Mouse (Mus musculus) intestine, postnatal 0 days (tissue): ENCODE data around the gene Tyr. TPM values are rescaled to one million over a fixed set of nuclear protein-coding genes. Genes with fewer than 3 reads are reported as not detected.
"Not testable (repeated sequence)": the region's sequence is repeated elsewhere in the genome, so short reads cannot be mapped to it uniquely, and the experiment has no call there.

Source experiments
- ATAC-seq: fragments of 200-750 bp; cut with Nextera tagmentation; 2 replicates; pipeline ENCODE4 v1.8.0; 2017; ENCODE audit warnings: mild to moderate bottlenecking, moderate TSS enrichment, moderate library complexity
- H3K27ac ChIP-seq: fragments of 300-500 bp; sonication (generic); 2 replicates; pipeline ENCODE4 v1.5.1; 2014; ENCODE audit warnings: mild to moderate bottlenecking, low read depth, low read length, moderate library complexity
- H3K27me3 ChIP-seq: fragments of 300-500 bp; sonication (generic); replicated peaks from 2 replicates; pipeline ENCODE4 v1.6.1; 2014; ENCODE audit warnings: low read length, mixed read lengths; ENCODE audit not compliant: control insufficient read depth, insufficient read depth
- H3K36me3 ChIP-seq: fragments of 300-500 bp; sonication (generic); 2 replicates; pipeline ENCODE4 v1.6.1; 2014; ENCODE audit warnings: mild to moderate bottlenecking, moderate library complexity; ENCODE audit not compliant: control insufficient read depth, insufficient read depth
- H3K4me1 ChIP-seq: fragments of 300-500 bp; sonication (generic); replicated peaks from 2 replicates; pipeline ENCODE4 v1.6.1; 2014; ENCODE audit warnings: antibody characterized with exemption, low read length, mixed read lengths; ENCODE audit not compliant: control insufficient read depth, insufficient read depth
- H3K4me2 ChIP-seq: fragments of 300-500 bp; sonication (generic); replicated peaks from 2 replicates; pipeline ENCODE4 v1.6.1; 2014; ENCODE audit warnings: low read depth, mild to moderate bottlenecking, moderate library complexity
- H3K4me3 ChIP-seq: fragments of 300-500 bp; sonication (generic); 2 replicates; pipeline ENCODE4 v1.5.1; 2014; ENCODE audit warnings: low read depth, low read length
- H3K9ac ChIP-seq: fragments of 300-500 bp; sonication (generic); 2 replicates; pipeline ENCODE4 v1.6.1; 2014; ENCODE audit warnings: mild to moderate bottlenecking, low read depth, low read length
- H3K9me3 ChIP-seq: fragments of 300-500 bp; sonication (generic); 2 replicates; pipeline ENCODE4 v1.6.1; 2016; ENCODE audit warnings: mixed run types; ENCODE audit not compliant: control insufficient read depth
- CTCF ChIP-seq: sonication (generic); IDR thresholded peaks from 2 replicates; pipeline ENCODE4 v1.5.1; 2016; ENCODE audit warnings: low read depth, mild to moderate bottlenecking, control low read depth, antibody characterized with exemption, moderate library complexity
- WGBS: fragments of 180-500 bp; shearing (Covaris S2); extraction: QIAGEN DNeasy Blood & Tissue Kit; methylation state at CpG from one replicate; pipeline ENCODE4 v1.1.7; 2014; 5-methylcytosine and 5-hydroxymethylcytosine counted together
- polyA plus RNA-seq: library from polyadenylated mRNA; unstranded; fragments of >200 nt; fragmentation: Nextera tagmentation; extraction: Ambion mirVana; gene quantifications from 2 replicates; pipeline ENCODE4 v1.2.1, GENCODE M21; 2015

The Tyr gene
- polyA plus RNA-seq = not detected in 2 replicates

GRCm38 (mm10) chr7:87493412-87493811, at the start of gene Tyr:
Gene Tyr (minus strand): TSS chr7:87493512.
- no peaks in the 10 kb centered on the region for H3K27me3 ChIP-seq
- H3K9ac ChIP-seq = no peak within 1 kb of the TSS
- H3K36me3 ChIP-seq = no peaks in the 10 kb centered on the region
- ATAC-seq = no peak
- H3K4me1 ChIP-seq = no peaks in the 10 kb centered on the region
- no peaks in the 10 kb centered on the region for H3K9me3 ChIP-seq
- H3K4me2 ChIP-seq = no peak within 1 kb of the TSS
- no peak within 1 kb of the TSS for H3K4me3 ChIP-seq
- no peak within 1 kb of the TSS for H3K27ac ChIP-seq
- TF ChIP-seq CTCF = no peak

DNA sequence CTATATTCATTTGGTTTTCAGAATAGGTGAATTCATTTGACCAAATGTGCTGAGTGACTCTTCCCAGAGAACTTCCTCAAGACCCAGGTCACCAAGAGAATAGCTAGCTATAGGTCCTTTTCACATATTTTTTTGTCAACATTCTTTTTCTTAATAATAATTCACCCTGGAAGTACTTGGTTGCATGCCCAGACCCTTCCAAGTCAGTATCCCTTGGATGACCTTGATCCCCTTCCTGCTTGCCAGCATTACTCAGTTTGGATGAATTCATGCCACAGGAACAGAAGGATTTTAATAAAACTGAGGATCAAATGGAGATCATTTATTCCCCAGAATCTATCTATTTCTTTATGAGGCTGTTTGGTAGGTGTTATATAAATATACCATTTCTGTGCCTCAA, 45.7 kb upstream of the Tyr start:
- H3K4me3 ChIP-seq = no peak overlapping the region
- no peak for TF ChIP-seq CTCF
- no peak overlapping the region for H3K27ac ChIP-seq
- no peaks in the 10 kb centered on the region for H3K36me3 ChIP-seq
- H3K4me1 ChIP-seq = no peaks in the 10 kb centered on the region
- no peak overlapping the region for H3K4me2 ChIP-seq
- H3K9me3 ChIP-seq = no peaks in the 10 kb centered on the region
- no peaks in the 10 kb centered on the region for H3K27me3 ChIP-seq
- no peak for ATAC-seq
- no peak overlapping the region for H3K9ac ChIP-seq

DNA sequence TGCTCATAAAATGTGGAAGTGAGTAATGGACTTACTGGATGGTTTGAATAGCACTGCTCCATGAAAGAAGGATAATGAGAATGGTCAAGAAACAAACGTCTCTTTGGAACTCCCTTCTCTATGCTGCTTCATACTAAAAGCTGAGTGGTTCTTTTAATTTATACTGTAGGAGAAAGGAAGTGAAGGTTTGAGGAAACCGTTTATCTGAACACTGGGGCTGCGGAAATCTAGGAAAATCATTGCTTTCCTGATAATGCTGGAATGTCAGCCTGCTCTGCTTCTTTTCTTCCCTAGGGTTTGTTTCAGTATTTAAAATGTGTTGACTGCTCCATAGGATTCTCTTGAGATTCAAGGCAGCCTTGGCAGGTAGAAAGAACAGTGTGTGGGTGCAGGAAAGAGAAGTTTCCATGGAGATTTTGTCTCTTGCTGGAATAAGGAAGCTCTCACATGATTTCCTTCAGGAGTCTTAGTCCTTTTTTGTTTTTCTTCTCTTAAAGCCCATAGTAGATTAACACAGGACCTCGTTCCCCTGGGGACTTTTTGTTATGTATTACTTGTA, 891 bp upstream of the Tyr start:
- Histone ChIP-seq H3K9ac (no peak overlapping the region), H3K36me3 (no peaks in the 10 kb centered on the region), H3K27ac (no peak overlapping the region), H3K4me3 (no peak overlapping the region), H3K4me2 (no peak overlapping the region), H3K4me1 (no peaks in the 10 kb centered on the region), H3K27me3 (no peaks in the 10 kb centered on the region), H3K9me3 (no peaks in the 10 kb centered on the region)
- TF ChIP-seq CTCF = no peak
- no peak for ATAC-seq
- WGBS = 19% methylated on average over 4 of the region's 4 CpGs

GRCm38 (mm10) chr7:87488024-87488423, 5.3 kb downstream of the Tyr start:
- 71% methylated on average over 3 of the region's 3 CpGs for WGBS
- no peaks in the 10 kb centered on the region for H3K9me3 ChIP-seq
- H3K4me2 ChIP-seq = no peak overlapping the region
- no peaks in the 10 kb centered on the region for H3K27me3 ChIP-seq
- no peaks in the 10 kb centered on the region for H3K4me1 ChIP-seq
- no peak overlapping the region for H3K27ac ChIP-seq
- no peak for TF ChIP-seq CTCF
- no peak for ATAC-seq
- H3K36me3 ChIP-seq = no peaks in the 10 kb centered on the region
- no peak overlapping the region for H3K4me3 ChIP-seq
- H3K9ac ChIP-seq = no peak overlapping the region

DNA sequence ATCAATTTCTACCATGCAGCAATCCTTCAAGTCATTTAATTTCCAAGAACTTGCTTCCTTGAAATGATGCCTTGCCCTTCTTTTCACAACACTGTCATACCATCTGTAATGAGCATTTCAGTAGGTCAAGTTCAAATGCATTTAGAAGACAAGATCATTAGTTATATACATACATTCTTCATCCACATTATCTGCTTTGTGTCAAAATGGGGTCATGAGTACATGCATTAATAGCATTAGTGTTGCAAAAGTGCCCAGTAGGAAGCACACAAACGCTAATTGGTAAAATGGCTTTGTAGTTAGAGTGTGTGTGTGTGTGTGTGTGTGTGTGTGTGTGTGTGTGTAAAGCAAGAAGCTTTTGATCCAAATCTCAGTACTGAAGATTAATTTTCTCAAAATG, 80.0 kb downstream of the Tyr start:
- H3K9me3 ChIP-seq = no peaks in the 10 kb centered on the region
- no peak overlapping the region for H3K27ac ChIP-seq
- H3K27me3 ChIP-seq = no peaks in the 10 kb centered on the region
- H3K4me3 ChIP-seq = no peak overlapping the region
- ATAC-seq = no peak
- no peaks in the 10 kb centered on the region for H3K4me1 ChIP-seq
- no peak for TF ChIP-seq CTCF
- no peak overlapping the region for H3K9ac ChIP-seq
- WGBS = 65% methylated on average over 1 of the region's 1 CpGs
- H3K4me2 ChIP-seq = no peak overlapping the region
- H3K36me3 ChIP-seq = no peaks in the 10 kb centered on the region

DNA sequence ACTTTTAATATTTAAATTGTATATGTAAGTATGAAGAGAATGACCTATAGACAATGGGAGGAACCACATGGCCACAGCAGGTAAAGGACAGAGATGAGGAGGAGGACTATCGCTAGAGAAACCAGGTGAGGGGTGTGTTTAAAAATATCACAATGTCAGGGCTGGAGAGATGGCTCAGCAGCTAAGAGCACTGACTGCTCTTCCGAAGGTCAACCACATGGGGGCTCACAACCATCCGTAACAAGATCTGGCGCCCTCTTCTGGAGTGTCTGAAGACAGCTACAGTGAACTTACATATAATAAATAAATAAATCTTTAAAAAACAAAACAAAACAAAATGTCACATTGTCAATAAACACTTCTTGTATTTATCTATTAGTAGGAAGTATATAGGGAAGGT, 81.9 kb downstream of the Tyr start:
- 17% methylated on average over 4 of the region's 4 CpGs for WGBS
- H3K4me3 ChIP-seq, H3K9me3 ChIP-seq, H3K4me1 ChIP-seq, H3K36me3 ChIP-seq, H3K27me3 ChIP-seq, ATAC-seq, H3K4me2 ChIP-seq, H3K9ac ChIP-seq, H3K27ac ChIP-seq: not testable (repeated sequence)
- TF ChIP-seq CTCF = peak; percentile 69

DNA sequence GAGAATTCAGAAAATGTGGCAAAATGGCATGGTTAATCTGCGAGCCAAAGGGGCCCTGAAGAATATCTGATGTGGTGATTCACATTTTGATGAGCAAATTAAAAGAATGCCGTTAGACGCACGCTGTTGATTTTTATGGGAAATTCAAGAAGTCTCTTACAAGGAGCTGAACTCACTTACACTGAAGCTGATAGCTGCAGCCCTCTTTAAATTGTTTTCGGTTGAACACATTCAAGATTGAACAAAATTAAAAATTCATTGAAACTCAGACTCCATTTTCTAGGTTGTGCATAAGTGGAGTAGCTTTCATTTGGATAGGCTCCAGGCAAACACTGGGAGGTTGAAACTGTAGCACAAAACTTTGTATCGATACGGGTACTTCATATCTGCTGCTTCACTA, 96.3 kb downstream of the Tyr start:
- 95% methylated on average over 7 of the region's 7 CpGs for whole genome bisulfite sequencing
- H3K4me1 ChIP-seq = no peaks in the 10 kb centered on the region
- no peak for ATAC-seq

More for the DNA sequence above, 96.3 kb downstream of the Tyr start:
- Histone ChIP-seq H3K27me3 (no peaks in the 10 kb centered on the region), H3K9ac (no peak overlapping the region), H3K4me2 (no peak overlapping the region), H3K4me3 (no peak overlapping the region), H3K36me3 (no peaks in the 10 kb centered on the region), H3K27ac (no peak overlapping the region), H3K9me3 (no peaks in the 10 kb centered on the region)
- no peak for TF ChIP-seq CTCF
